Mouse (Mus musculus): ENCODE results near the gene Abcb9. TPM values are rescaled to one million over a fixed set of nuclear protein-coding genes. Genes with fewer than 3 reads are reported as not detected.

The Abcb9 gene
- total RNA-seq, 1 experiment, result 0.76 TPM

- in situ Hi-C loops (cut with MboI; ENCODE audit: low sequenced_read_pairs in 2 of 2, unreplicated experiment in 2 of 2), result no loop called here
These were observed 45.2 kb downstream of the Abcb9 start for GRCm38 (mm10) chr5:124050095-124051050.

GRCm38 (mm10) chr5:124049249-124050045 is 46.2 kb downstream of the Abcb9 start:
- Histone ChIP-seq H3K36me3 (ENCODE audit: control insufficient read depth, insufficient read depth, low read length, poor library complexity, severe bottlenecking) (no peaks in the 10 kb centered on the region), H3K9me3 (ENCODE audit: control insufficient read depth, insufficient read depth, low read depth, low read length) (no peaks in the 10 kb centered on the region), H3K4me1 (ENCODE audit: control insufficient read depth in 2 of 2, insufficient read depth in 2 of 2, low read length in 2 of 2, poor library complexity in 1 of 2) (peaks cover 0 to 20% of the 10 kb centered on the region in 2 experiments; a peak in 3 of 4 replicates), H3K4me3 (ENCODE audit: insufficient read depth in 1 of 2, low read depth in 1 of 2, low read length in 2 of 2, poor library complexity in 1 of 2, severe bottlenecking in 1 of 2) (no peak overlapping the region), H3K9ac (ENCODE audit: insufficient read depth, low read depth, low read length, poor library complexity, severe bottlenecking) (no peak overlapping the region), H3K27ac (ENCODE audit: insufficient read depth, low read depth, low read length, poor library complexity, severe bottlenecking) (no peak overlapping the region)
- no peak for DNase-seq (ENCODE audit: low read depth, low spot score)
- TF ChIP-seq ZC3H11A (IDR thresholded peaks at IDR 0.05; ENCODE audit: borderline replicate concordance, low read depth, low read length) (no peak), ZNF384 (IDR thresholded peaks at IDR 0.05; ENCODE audit: low read depth, low read length) (no peak), HCFC1 (IDR thresholded peaks at IDR 0.05; ENCODE audit: borderline replicate concordance, insufficient read depth, low read length) (no peak), CHD2 (IDR thresholded peaks at IDR 0.05; ENCODE audit: low read depth, low read length) (no peak), MAFK (IDR thresholded peaks at IDR 0.05; ENCODE audit: insufficient read depth, low read depth, low read length) (no peak)
- in situ Hi-C loops (cut with MboI; ENCODE audit: low sequenced_read_pairs in 2 of 2, unreplicated experiment in 2 of 2), result no loop called here

More at GRCm38 (mm10) chr5:124050095-124051050, 45.2 kb downstream of the Abcb9 start:
- no peaks in the 10 kb centered on the region for H3K36me3 ChIP-seq (ENCODE audit: control insufficient read depth, insufficient read depth, low read length, poor library complexity, severe bottlenecking)
- H3K4me1 ChIP-seq (ENCODE audit: control insufficient read depth in 2 of 2, insufficient read depth in 2 of 2, low read length in 2 of 2, poor library complexity in 1 of 2), result peaks cover 0 to 20% of the 10 kb centered on the region in 2 experiments; a peak in 3 of 4 replicates
- H3K4me3 ChIP-seq (ENCODE audit: insufficient read depth in 1 of 2, low read depth in 1 of 2, low read length in 2 of 2, poor library complexity in 1 of 2, severe bottlenecking in 1 of 2), result no peak overlapping the region
- H3K27ac ChIP-seq (ENCODE audit: insufficient read depth, low read depth, low read length, poor library complexity, severe bottlenecking), result no peak overlapping the region
- no peak overlapping the region for H3K9ac ChIP-seq (ENCODE audit: insufficient read depth, low read depth, low read length, poor library complexity, severe bottlenecking)
- DNase-seq (ENCODE audit: low read depth, low spot score), result no peak
- TF ChIP-seq ZNF384 (IDR thresholded peaks at IDR 0.05; ENCODE audit: low read depth, low read length) (no peak), MAFK (IDR thresholded peaks at IDR 0.05; ENCODE audit: insufficient read depth, low read depth, low read length) (no peak), HCFC1 (IDR thresholded peaks at IDR 0.05; ENCODE audit: borderline replicate concordance, insufficient read depth, low read length) (no peak), ZC3H11A (IDR thresholded peaks at IDR 0.05; ENCODE audit: borderline replicate concordance, low read depth, low read length) (no peak), CHD2 (IDR thresholded peaks at IDR 0.05; ENCODE audit: low read depth, low read length) (no peak)
- H3K9me3 ChIP-seq (ENCODE audit: control insufficient read depth, insufficient read depth, low read depth, low read length), result no peaks in the 10 kb centered on the region

GRCm38 (mm10) chr5:124046741-124047401 is 48.7 kb downstream of the Abcb9 start:
- DNase-seq (ENCODE audit: low read depth, low spot score), result no peak
- in situ Hi-C loops (cut with MboI; ENCODE audit: low sequenced_read_pairs in 2 of 2, unreplicated experiment in 2 of 2), result no loop called here
- H3K36me3 ChIP-seq (ENCODE audit: control insufficient read depth, insufficient read depth, low read length, poor library complexity, severe bottlenecking), result no peaks in the 10 kb centered on the region
- TF ChIP-seq HCFC1 (IDR thresholded peaks at IDR 0.05; ENCODE audit: borderline replicate concordance, insufficient read depth, low read length) (no peak), CHD2 (IDR thresholded peaks at IDR 0.05; ENCODE audit: low read depth, low read length) (no peak), MAFK (IDR thresholded peaks at IDR 0.05; ENCODE audit: insufficient read depth, low read depth, low read length) (no peak), ZC3H11A (IDR thresholded peaks at IDR 0.05; ENCODE audit: borderline replicate concordance, low read depth, low read length) (no peak)
- H3K27ac ChIP-seq (ENCODE audit: insufficient read depth, low read depth, low read length, poor library complexity, severe bottlenecking), result no peak overlapping the region
- no peak overlapping the region for H3K4me3 ChIP-seq (ENCODE audit: insufficient read depth in 1 of 2, low read depth in 1 of 2, low read length in 2 of 2, poor library complexity in 1 of 2, severe bottlenecking in 1 of 2)
- H3K4me1 ChIP-seq (ENCODE audit: control insufficient read depth in 2 of 2, insufficient read depth in 2 of 2, low read length in 2 of 2, poor library complexity in 1 of 2), result peaks cover 0 to 14% of the 10 kb centered on the region in 2 experiments; a peak in 3 of 4 replicates
- no peak overlapping the region; the same call in 1 of the 2 replicates for H3K9ac ChIP-seq (ENCODE audit: insufficient read depth, low read depth, low read length, poor library complexity, severe bottlenecking)
- H3K9me3 ChIP-seq (ENCODE audit: control insufficient read depth, insufficient read depth, low read depth, low read length), result no peaks in the 10 kb centered on the region

GRCm38 (mm10) chr5:124045453-124046010 is 50.1 kb downstream of the Abcb9 start:
- H3K9me3 ChIP-seq (ENCODE audit: control insufficient read depth, insufficient read depth, low read depth, low read length), result no peaks in the 10 kb centered on the region
- DNase-seq (ENCODE audit: low read depth, low spot score), result no peak
- no peak overlapping the region for H3K27ac ChIP-seq (ENCODE audit: insufficient read depth, low read depth, low read length, poor library complexity, severe bottlenecking)
- H3K4me3 ChIP-seq (ENCODE audit: insufficient read depth in 1 of 2, low read depth in 1 of 2, low read length in 2 of 2, poor library complexity in 1 of 2, severe bottlenecking in 1 of 2), result no peak overlapping the region
- TF ChIP-seq CHD2 (IDR thresholded peaks at IDR 0.05; ENCODE audit: low read depth, low read length), result no peak
- no peak for TF ChIP-seq ZC3H11A (IDR thresholded peaks at IDR 0.05; ENCODE audit: borderline replicate concordance, low read depth, low read length)
- TF ChIP-seq HCFC1 (IDR thresholded peaks at IDR 0.05; ENCODE audit: borderline replicate concordance, insufficient read depth, low read length), result no peak
- no peak for TF ChIP-seq MAFK (IDR thresholded peaks at IDR 0.05; ENCODE audit: insufficient read depth, low read depth, low read length)
- no peak for TF ChIP-seq ZNF384 (IDR thresholded peaks at IDR 0.05; ENCODE audit: low read depth, low read length)
- no peaks in the 10 kb centered on the region for H3K36me3 ChIP-seq (ENCODE audit: control insufficient read depth, insufficient read depth, low read length, poor library complexity, severe bottlenecking)
- H3K9ac ChIP-seq (ENCODE audit: insufficient read depth, low read depth, low read length, poor library complexity, severe bottlenecking), result no peak overlapping the region
- in situ Hi-C loops (cut with MboI; ENCODE audit: low sequenced_read_pairs in 2 of 2, unreplicated experiment in 2 of 2), result no loop called here
- H3K4me1 ChIP-seq (ENCODE audit: control insufficient read depth in 2 of 2, insufficient read depth in 2 of 2, low read length in 2 of 2, poor library complexity in 1 of 2), result peaks cover 0 to 12% of the 10 kb centered on the region in 2 experiments; a peak in 3 of 4 replicates
